Mouse (Mus musculus): Measurements from ENCODE around the gene Gm6309. TPM values are rescaled to one million over a fixed set of nuclear protein-coding genes. Genes with fewer than 3 reads are reported as not detected.
"Not testable (repeated sequence)": the region's sequence is repeated elsewhere in the genome, so short reads cannot be mapped to it uniquely, and the experiment has no call there.

Gm6309 gene
- polyA plus RNA-seq, 1 experiment, result not detected

DNA sequence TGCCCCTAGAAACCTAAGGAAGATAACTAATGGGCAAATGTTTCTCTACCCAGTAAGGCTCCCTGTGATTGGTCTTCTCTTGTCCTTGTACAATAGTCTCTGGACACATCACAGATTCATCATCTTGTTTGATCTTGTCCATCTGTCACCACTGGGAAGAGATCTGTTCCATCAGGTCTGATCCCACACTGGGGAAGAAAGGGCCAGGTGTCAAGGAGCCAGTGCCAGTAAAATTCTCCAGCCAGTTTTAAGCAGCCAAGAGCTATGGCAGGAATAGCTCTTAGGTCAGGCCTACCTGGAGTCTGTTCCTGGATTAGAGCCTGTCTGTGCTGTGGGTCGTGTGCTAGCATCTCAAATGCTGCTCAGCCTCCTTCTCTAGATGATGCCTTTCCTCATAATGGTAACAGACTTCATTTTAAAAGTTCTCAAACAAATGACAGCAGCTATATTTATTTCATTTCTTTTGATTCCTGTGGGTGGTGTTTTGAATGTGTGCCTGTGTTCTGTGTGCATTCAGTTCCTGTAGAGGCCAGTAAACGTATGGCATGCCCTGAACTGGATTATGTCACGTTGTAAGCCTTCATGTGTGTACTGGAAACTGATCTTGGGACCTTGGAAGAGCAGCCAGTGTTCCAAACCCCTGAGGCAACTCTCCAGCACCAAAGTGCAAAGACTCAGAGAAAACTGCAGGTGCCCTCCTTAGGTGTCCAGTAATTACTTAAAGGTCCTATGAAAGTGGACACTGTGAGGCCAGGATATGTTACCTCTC lies 20.2 kb upstream of the Gm6309 start:
- no peaks in the 10 kb centered on the region for H3K4me1 ChIP-seq (replicated peaks; ENCODE audit: control insufficient read depth, insufficient read depth, low read length)
- DNase-seq, result no peak
- TF ChIP-seq POLR2A (IDR thresholded peaks at IDR 0.05; ENCODE audit: control insufficient read depth, extremely low read depth, insufficient read depth, low read length, poor library complexity), result no peak
- TF ChIP-seq CTCF (IDR thresholded peaks at IDR 0.05; ENCODE audit: borderline replicate concordance, control insufficient read depth, extremely low read depth, insufficient read depth, low read length, poor library complexity), result no peak
- H3K27me3 ChIP-seq (ENCODE audit: control insufficient read depth, insufficient read depth, low read length), result no peaks in the 10 kb centered on the region
- H3K27ac ChIP-seq (ENCODE audit: control insufficient read depth, insufficient read depth, low read length), result no peak overlapping the region
- no peak overlapping the region for H3K4me3 ChIP-seq (ENCODE audit: control insufficient read depth, insufficient read depth, low read length)
- no peaks in the 10 kb centered on the region for H3K36me3 ChIP-seq (ENCODE audit: control insufficient read depth, insufficient read depth, low read length)
- 68% methylated on average over 3 of the region's 3 CpGs for WGBS

DNA sequence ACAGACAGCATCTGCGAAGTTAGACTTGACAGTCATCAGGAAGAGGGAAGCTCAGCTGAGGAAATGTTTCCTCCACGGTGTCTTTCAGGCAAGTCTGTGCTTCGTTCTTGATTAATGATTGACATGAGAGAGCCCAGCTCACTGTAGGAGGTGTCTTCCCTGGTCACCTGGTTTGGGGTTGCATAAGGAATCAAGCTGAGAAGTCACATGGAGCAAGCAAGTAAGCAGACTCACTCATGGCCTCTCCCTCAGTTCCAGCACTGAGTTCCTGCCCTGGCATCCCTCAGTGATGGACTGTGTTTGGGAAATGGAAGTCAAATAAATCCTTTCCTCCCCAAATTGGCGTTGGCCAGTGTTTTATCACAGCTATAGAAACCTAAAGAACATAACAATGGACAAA lies 19.6 kb upstream of the Gm6309 start:
- Histone ChIP-seq H3K36me3 (ENCODE audit: control insufficient read depth, insufficient read depth, low read length) (no peaks in the 10 kb centered on the region), H3K4me3 (ENCODE audit: control insufficient read depth, insufficient read depth, low read length) (no peak overlapping the region), H3K27me3 (ENCODE audit: control insufficient read depth, insufficient read depth, low read length) (no peaks in the 10 kb centered on the region), H3K27ac (ENCODE audit: control insufficient read depth, insufficient read depth, low read length) (no peak overlapping the region), H3K4me1 (replicated peaks; ENCODE audit: control insufficient read depth, insufficient read depth, low read length) (no peaks in the 10 kb centered on the region)
- TF ChIP-seq POLR2A (IDR thresholded peaks at IDR 0.05; ENCODE audit: control insufficient read depth, extremely low read depth, insufficient read depth, low read length, poor library complexity), result no peak
- TF ChIP-seq CTCF (IDR thresholded peaks at IDR 0.05; ENCODE audit: borderline replicate concordance, control insufficient read depth, extremely low read depth, insufficient read depth, low read length, poor library complexity), result no peak
- no peak for DNase-seq
- WGBS, result 60% methylated on average over 4 of the region's 4 CpGs

DNA sequence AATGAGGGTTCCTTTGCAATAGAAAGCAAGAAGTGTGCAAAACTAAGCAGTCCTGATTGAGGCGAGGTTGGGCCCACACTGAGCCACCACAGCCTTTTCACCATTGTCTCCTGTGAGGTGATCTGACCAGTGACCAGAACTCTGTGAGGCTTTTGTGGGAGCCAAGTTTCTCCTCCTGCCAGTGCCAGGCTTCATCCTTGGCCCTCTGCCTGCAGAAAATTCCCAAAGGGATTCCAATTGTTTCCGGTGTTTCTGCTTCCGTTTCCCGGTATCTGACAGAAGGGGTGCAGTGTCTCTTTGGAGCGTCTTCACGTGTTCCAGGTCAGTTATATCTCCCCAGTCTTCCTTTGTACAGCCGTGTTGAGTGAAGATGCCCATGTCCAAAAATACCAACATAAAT lies 18.2 kb upstream of the Gm6309 start:
- H3K4me1 ChIP-seq (replicated peaks; ENCODE audit: control insufficient read depth, insufficient read depth, low read length), result no peaks in the 10 kb centered on the region
- WGBS, result 96% methylated on average over 7 of the region's 7 CpGs
- no peaks in the 10 kb centered on the region for H3K36me3 ChIP-seq (ENCODE audit: control insufficient read depth, insufficient read depth, low read length)
- TF ChIP-seq CTCF (IDR thresholded peaks at IDR 0.05; ENCODE audit: borderline replicate concordance, control insufficient read depth, extremely low read depth, insufficient read depth, low read length, poor library complexity), result no peak
- no peak for TF ChIP-seq POLR2A (IDR thresholded peaks at IDR 0.05; ENCODE audit: control insufficient read depth, extremely low read depth, insufficient read depth, low read length, poor library complexity)
- H3K27ac ChIP-seq (ENCODE audit: control insufficient read depth, insufficient read depth, low read length), result no peak overlapping the region
- H3K27me3 ChIP-seq (ENCODE audit: control insufficient read depth, insufficient read depth, low read length), result no peaks in the 10 kb centered on the region
- DNase-seq, result no peak
- no peak overlapping the region for H3K4me3 ChIP-seq (ENCODE audit: control insufficient read depth, insufficient read depth, low read length)

DNA sequence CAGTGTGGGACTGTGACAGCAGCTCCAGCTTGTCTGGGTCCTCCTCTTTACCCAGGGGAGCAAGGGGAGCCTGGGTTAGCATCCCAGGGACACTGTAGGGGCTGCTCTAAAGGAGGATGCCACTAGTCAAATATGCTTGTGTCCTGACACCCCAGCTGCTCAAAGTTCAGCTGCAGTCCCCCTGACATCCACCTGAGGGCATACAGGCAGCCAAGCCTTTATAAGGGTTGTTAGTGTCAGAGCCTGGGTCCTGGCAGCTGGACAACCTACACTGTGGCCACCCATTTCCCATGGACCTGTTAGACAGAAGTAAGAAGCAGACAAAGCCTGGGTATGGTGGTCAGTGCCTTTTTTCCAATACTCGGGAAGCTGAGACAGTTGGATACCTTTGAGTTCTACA lies 17.6 kb upstream of the Gm6309 start:
- TF ChIP-seq CTCF (IDR thresholded peaks at IDR 0.05; ENCODE audit: borderline replicate concordance, control insufficient read depth, extremely low read depth, insufficient read depth, low read length, poor library complexity) (no peak), POLR2A (IDR thresholded peaks at IDR 0.05; ENCODE audit: control insufficient read depth, extremely low read depth, insufficient read depth, low read length, poor library complexity) (no peak)
- no peak overlapping the region for H3K4me3 ChIP-seq (ENCODE audit: control insufficient read depth, insufficient read depth, low read length)
- WGBS, result 93% methylated on average over 1 of the region's 1 CpGs
- no peaks in the 10 kb centered on the region for H3K27me3 ChIP-seq (ENCODE audit: control insufficient read depth, insufficient read depth, low read length)
- no peaks in the 10 kb centered on the region for H3K4me1 ChIP-seq (replicated peaks; ENCODE audit: control insufficient read depth, insufficient read depth, low read length)
- H3K27ac ChIP-seq (ENCODE audit: control insufficient read depth, insufficient read depth, low read length), result no peak overlapping the region
- no peak for DNase-seq
- no peaks in the 10 kb centered on the region for H3K36me3 ChIP-seq (ENCODE audit: control insufficient read depth, insufficient read depth, low read length)

- DNase-seq, result peak; percentile 66
- not testable (repeated sequence) for H3K4me3 ChIP-seq (ENCODE audit: control insufficient read depth, insufficient read depth, low read length); H3K27me3 ChIP-seq (ENCODE audit: control insufficient read depth, insufficient read depth, low read length); H3K4me1 ChIP-seq (replicated peaks; ENCODE audit: control insufficient read depth, insufficient read depth, low read length); H3K36me3 ChIP-seq (ENCODE audit: control insufficient read depth, insufficient read depth, low read length); H3K27ac ChIP-seq (ENCODE audit: control insufficient read depth, insufficient read depth, low read length)
- WGBS, result 25% methylated on average over 5 of the region's 5 CpGs
Measured at GRCm38 (mm10) chr5:146187441-146187840, 16.9 kb upstream of the Gm6309 start.

- H3K27me3 ChIP-seq (ENCODE audit: control insufficient read depth, insufficient read depth, low read length); H3K27ac ChIP-seq (ENCODE audit: control insufficient read depth, insufficient read depth, low read length); H3K4me3 ChIP-seq (ENCODE audit: control insufficient read depth, insufficient read depth, low read length); H3K36me3 ChIP-seq (ENCODE audit: control insufficient read depth, insufficient read depth, low read length); H3K4me1 ChIP-seq (replicated peaks; ENCODE audit: control insufficient read depth, insufficient read depth, low read length); DNase-seq: not testable (repeated sequence)
- WGBS, result 74% methylated on average over 4 of the region's 4 CpGs
Measured at GRCm38 (mm10) chr5:146185204-146185603, 14.7 kb upstream of the Gm6309 start, which contains the start of gene 1700001J03Rik. Gene 1700001J03Rik, minus strand, starts transcription at chr5:146185304.

GRCm38 (mm10) chr5:146172744-146173143 lies 2.2 kb upstream of the Gm6309 start:
- DNase-seq; H3K36me3 ChIP-seq (ENCODE audit: control insufficient read depth, insufficient read depth, low read length); H3K4me3 ChIP-seq (ENCODE audit: control insufficient read depth, insufficient read depth, low read length); H3K27me3 ChIP-seq (ENCODE audit: control insufficient read depth, insufficient read depth, low read length); H3K27ac ChIP-seq (ENCODE audit: control insufficient read depth, insufficient read depth, low read length); H3K4me1 ChIP-seq (replicated peaks; ENCODE audit: control insufficient read depth, insufficient read depth, low read length): not testable (repeated sequence)
- WGBS, result 62% methylated on average over 4 of the region's 4 CpGs

DNA sequence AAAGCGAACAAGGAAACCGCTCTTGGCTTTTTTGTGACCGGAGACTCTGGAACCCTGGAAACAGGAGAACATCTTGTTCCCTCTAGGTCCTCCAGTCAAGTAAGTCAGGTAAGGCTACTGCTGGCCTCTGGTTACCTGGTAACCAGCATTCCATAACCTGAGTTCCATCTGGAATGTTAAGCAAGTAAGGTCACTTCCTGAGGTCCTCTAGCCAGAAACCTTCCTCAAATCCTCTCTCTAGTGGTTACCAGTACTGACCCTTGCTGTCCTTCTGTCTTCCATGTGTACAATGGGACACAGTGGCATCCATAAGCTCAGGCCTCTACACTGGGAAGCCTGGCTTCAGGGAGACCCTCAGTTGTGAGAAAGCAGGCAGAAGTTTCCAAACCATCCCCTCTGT lies 10.1 kb downstream of the Gm6309 start, which contains the start of gene Gm5565:
Gene Gm5565, minus strand, starts transcription at position 101 of the 400 bp plus-strand sequence.
- DNase-seq; H3K4me1 ChIP-seq (replicated peaks; ENCODE audit: control insufficient read depth, insufficient read depth, low read length); H3K27me3 ChIP-seq (ENCODE audit: control insufficient read depth, insufficient read depth, low read length); H3K27ac ChIP-seq (ENCODE audit: control insufficient read depth, insufficient read depth, low read length); H3K4me3 ChIP-seq (ENCODE audit: control insufficient read depth, insufficient read depth, low read length); H3K36me3 ChIP-seq (ENCODE audit: control insufficient read depth, insufficient read depth, low read length): not testable (repeated sequence)
- WGBS, result 94% methylated on average over 3 of the region's 3 CpGs

DNA sequence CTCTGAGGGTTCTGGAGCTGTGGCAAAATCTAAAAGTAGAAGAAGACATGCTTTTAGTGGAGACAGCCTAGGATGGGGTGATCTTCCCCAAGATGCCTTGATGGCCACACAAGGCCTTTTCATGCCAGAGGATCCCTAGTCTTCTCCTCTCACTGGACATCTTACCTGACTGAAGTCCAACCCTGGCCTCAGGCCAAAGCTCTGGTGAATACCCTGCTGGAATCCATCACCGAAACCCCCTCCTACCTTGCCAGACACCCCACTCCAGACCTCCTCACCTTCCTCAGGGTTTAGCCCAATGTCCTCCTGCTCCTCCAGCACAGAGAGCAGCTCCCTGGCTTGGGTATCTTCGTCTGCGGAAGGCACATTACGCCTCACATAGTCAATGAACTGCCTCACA lies 12.2 kb downstream of the Gm6309 start:
- 97% methylated on average over 4 of the region's 4 CpGs for WGBS
- H3K4me3 ChIP-seq (ENCODE audit: control insufficient read depth, insufficient read depth, low read length); H3K4me1 ChIP-seq (replicated peaks; ENCODE audit: control insufficient read depth, insufficient read depth, low read length); H3K27ac ChIP-seq (ENCODE audit: control insufficient read depth, insufficient read depth, low read length); DNase-seq; H3K27me3 ChIP-seq (ENCODE audit: control insufficient read depth, insufficient read depth, low read length); H3K36me3 ChIP-seq (ENCODE audit: control insufficient read depth, insufficient read depth, low read length): not testable (repeated sequence)

Data from thymus, adult 2 months (tissue).